Mouse (Mus musculus): Measurements from ENCODE around the gene D930007J09Rik.

Gene D930007J09Rik

DNA sequence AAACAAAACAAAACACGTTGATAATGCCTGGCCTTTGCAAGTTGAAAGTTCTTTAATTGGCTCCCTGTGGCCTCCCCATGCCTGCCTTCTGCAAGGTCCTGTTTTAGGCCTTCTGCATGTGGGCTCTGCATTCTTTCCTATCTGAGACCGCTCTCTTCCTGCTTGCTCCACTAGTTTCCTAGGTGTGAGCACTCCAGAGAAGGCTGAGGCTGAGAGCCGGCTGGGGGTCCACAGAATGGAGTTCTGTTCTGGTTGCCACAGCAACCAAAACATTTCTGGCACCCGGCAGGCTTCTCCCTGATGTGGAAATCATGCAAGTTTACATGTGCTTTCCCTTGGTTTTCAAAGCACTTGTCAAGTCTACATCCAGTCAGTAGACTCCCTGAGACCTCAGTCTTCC is 43.6 kb downstream of the D930007J09Rik start:
- no peak for DNase-seq (ENCODE audit: low read depth, low spot score)

All from brain, adult 2 months (tissue).